Mouse (Mus musculus) c-Kit-positive CD71-positive TER-119-positive erythroid progenitor cells, embryonic 14.5 days (primary cell): ENCODE results near the gene Cfap97.

Source experiments
- DNase-seq: peaks from one replicate; pipeline ENCODE4 v3.0.0-alpha.2; 2013; ENCODE audit warnings: low spot score

Cfap97 gene

GRCm38 (mm10) chr8:46153042-46153441, 1.5 kb downstream of the Cfap97 start:
- DNase-seq: no peak

DNA sequence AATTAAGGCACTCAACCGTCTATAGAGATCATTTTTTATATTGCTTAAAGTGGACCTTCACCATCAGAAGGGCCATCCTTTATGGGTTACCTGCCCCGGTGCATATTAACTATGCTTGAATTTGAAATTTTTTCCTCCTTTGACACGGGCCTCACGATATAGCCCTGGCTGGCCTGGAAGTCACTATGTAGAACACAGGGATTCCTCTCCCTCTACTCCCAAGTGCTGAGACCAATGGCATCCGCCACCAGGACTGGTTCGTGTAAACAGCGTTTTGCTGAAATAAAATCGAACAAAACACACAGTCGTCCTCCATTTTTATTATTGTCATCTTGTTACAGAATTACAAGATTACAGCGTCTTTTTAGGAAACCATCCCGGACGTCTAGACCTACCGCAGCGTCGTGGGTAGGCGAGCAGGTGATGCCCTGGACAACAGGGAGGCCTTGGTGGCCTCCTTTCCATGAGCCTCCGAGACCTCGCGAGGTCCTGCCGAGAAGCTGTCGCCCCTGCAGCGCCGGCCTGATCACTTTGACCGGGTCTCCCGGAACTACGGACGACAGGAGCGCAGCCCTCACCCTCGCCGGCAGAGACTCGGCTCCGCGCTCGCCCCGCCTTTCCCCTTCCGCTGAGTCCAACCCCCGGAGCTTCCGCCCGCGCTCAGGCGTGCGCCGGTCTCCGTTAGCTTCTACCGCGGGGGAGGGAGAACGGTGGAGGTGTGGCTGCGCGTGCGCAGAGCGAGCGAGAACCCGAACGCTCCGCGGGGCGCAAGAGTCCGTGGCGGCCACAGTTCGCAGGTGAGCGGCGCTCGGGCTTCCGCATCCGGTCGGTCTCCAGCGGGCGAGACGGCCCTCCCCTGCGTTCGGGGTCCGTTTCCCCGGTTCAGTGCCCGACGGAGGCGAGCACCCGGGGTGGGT, 11.6 kb downstream of the Cfap97 start:
- DNase-seq: peak; percentile 94

GRCm38 (mm10) chr8:46163870-46164190, 12.3 kb downstream of the Cfap97 start:
- no peak for DNase-seq

DNA sequence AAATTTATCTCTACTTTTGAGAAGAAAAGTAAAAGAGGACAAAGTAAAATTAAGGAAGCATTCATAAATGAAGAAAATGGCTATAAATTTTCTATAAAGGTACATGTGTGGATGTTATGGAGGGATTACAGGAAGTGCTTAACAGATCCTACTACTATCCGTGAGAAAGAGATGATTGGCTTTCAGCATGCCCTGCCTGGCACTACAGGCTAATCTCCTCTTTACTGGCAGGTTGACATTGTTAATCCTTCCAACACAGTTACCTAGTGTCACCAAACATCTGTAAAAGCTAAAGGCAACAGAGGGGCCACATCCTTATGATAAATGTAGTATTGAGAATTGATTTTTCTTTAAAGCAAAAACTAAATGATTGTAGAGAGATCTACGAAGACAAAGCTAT, 22.1 kb downstream of the Cfap97 start:
- no peak for DNase-seq

- DNase-seq: no peak
Observed at GRCm38 (mm10) chr8:46180136-46180535, 28.6 kb downstream of the Cfap97 start.

- DNase-seq: peak; percentile 48
Observed at GRCm38 (mm10) chr8:46185361-46185760, 33.8 kb downstream of the Cfap97 start.

- no peak for DNase-seq
Observed at GRCm38 (mm10) chr8:46193100-46193499, 41.5 kb downstream of the Cfap97 start.

GRCm38 (mm10) chr8:46196877-46197276, 45.3 kb downstream of the Cfap97 start:
- DNase-seq: no peak

GRCm38 (mm10) chr8:46197673-46198072, 46.1 kb downstream of the Cfap97 start:
- no peak for DNase-seq

GRCm38 (mm10) chr8:46202350-46202749, 50.8 kb downstream of the Cfap97 start:
- no peak for DNase-seq

DNA sequence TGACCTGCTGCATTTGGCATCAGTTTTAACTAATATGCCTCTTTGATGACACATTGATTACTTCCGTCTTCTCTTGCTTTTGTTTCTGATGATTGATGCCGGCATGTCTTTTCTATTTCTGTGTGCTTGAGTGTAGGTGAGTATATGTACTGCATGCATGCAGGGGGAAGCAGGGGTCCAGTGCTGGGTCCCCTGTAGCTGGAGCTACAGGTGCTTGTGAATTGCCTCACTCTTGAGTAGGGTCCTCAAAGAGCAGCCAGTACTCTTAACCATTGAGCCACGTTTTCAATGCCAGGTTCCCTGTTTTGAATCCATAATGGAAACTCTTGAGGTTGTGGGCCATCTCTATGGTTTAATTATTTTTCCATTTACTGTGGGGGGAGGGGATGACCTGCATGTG, 52.7 kb downstream of the Cfap97 start:
- DNase-seq: no peak

- no peak for DNase-seq
Observed at GRCm38 (mm10) chr8:46204974-46205640, 53.5 kb downstream of the Cfap97 start.

DNA sequence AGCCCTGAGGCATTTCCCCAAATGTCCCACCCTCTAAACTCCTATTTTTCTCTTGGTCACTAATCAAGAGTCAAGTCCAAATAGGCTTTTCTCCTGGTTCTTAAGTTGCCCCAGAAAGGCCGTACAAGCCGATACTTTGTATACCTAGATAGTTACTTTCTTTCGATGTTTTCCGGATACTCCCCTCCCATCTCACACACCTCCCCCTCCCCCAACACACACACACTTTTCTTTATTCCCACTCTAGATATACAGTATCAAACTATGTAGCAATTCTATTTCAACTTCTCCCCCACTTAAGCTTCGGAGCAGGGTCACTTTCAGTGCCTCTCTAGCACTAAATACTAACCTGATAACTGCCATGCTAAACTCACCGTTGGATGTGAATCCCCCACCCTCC, 54.5 kb downstream of the Cfap97 start:
- no peak for DNase-seq

DNA sequence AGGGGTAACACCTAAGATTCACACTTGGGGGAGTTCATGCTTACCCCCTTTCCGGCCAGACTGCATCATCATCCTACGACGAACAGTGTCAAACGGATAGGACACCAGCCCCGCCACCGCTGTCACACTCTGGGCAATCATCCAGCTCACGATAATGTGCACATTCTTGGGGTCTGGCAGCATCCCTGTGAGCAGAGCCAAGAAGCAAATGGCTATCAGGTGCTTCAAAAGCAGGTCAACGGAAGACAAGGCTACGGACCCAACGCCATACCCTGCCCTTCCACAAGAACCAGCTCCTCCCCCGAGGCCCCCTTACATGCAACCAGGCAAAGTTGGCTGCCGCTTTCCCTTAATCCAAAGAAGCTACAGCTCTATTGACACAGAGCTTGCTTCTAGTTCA, 56.8 kb downstream of the Cfap97 start:
- DNase-seq: no peak

- no peak for DNase-seq
Observed at GRCm38 (mm10) chr8:46209057-46209456, 57.5 kb downstream of the Cfap97 start.

DNA sequence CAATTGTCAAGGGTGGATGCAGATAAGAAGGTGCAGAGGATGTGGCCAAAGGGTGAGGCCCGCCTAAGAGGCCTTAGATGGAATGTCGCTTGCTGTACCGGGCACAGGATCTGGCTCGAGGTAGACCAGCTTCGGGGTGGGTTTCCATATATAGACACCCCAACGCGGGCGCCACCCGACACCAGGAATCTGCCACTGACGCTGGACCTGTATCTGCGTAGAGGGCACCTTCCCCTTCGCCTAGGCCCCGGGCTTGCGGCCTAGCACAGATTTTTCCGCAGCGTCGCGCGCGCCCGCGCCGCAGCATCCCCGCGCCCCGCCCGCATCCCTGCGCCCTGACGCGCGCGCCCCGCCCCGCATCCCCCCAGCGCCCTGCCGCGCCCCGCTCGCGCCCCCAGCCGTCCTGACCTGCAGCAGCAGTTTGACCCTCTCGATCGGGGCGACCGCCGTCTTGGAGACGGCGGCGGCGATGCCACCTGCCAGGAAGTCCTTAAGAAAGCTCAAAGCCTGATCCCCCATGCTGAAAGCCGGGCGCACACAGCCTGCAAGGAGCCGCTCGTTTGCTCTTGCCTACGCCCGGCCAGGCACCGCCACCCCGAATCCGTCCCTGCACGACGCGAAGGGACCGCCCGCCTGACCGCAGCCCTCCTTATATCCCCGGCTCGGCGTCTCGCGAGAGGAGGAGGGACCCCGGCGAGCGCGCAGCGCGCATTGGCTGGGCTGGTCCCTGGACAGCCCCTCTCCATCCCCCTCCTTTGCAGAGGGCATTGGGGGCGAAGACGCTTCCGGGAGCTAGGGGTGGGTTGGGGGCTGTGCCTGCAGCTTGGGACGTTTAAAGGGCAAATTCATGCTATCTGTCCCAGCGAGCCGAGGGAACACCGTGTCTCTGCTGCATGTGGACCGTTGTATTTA, 59.1 kb downstream of the Cfap97 start, which contains the start of gene Slc25a4:
Slc25a4 (minus strand) TSS at position 881 of the 912 bp plus-strand sequence.
- DNase-seq: peak; percentile 50

DNA sequence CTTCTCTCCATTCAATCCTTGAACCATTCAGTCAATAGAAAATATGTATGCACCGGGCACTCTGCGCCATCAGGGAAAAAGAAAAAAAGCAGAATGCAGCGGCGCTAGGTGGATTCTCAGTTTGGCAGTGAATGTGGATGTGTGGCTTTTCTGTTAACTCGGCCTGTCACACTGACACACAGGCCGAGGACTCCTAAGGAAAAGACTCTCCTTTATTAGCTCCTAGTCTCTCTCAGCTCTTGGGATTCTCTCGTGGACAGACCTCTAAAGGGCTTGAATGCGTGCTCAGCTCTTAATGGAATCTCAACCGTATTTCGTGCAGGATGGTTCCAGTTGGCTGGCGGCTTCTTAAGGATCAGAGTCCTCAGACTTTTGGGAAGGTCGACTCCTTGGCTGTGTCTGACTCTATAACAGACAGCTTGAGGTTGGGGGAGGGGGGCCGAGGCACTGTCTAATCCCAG, 60.1 kb downstream of the Cfap97 start:
- DNase-seq: no peak

GRCm38 (mm10) chr8:46212194-46212593, 60.6 kb downstream of the Cfap97 start:
- no peak for DNase-seq

GRCm38 (mm10) chr8:46213971-46214480, 62.5 kb downstream of the Cfap97 start:
- DNase-seq: no peak

DNA sequence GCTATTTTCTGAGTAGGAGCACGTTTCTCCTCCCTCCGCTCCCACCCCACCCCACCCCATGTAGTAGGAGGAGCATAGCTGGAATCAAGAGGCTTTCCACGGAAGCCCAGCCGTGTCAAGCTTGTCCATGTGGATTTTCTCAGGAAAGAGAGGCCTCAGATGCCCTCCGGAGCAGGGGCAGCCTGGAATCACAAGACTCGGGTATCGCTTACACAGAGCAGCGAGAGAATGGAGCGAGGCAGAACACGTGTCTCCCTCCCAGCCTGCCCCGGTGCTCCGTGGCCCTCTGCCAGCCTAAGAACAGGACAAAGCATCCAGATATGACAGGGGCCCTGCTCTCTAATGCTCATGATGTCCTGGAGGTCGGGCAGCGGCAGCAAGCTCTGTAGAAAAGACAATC, 65.3 kb downstream of the Cfap97 start:
- DNase-seq: peak; percentile 9

DNA sequence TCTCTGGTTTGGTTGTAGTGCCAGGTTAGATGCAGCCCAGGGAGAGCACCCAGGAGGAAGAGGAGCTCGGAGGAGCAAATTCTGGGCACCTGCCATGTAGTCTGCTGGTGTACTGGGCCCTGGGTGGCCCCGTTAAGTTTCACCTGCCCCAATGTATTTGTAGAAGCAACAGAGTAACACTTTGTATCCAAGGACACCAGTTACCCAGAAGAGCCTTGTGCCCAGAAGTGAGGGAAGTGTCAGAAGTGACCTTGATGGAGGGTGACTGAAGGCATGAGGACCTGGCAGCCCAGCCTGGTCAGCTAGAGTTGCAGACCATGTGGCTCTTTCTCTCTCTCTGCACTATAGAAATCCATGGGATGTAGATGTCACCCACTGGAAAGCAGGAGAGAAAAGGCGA, 69.0 kb downstream of the Cfap97 start:
- DNase-seq: no peak

DNA sequence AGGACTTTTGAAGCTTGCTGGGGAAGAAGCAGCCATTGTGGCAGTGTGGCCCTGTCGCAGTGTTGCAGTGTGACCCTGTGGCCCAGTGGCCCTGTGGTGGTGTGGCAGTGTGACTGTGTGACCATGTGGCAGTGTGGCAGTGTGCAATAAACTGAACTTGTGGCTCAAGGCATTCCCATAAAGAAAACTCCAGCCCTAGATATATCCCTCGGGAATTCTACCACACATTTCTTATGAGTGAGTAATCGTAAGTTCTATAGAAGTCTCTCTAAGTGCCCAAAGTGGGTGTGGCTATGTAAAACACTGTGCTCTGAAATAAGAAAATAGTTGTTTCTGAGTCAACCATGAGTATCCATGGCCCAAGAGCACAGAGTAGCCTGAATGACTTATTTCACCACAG, 73.9 kb downstream of the Cfap97 start:
- no peak for DNase-seq
